Mouse (Mus musculus) cortical plate, adult 2 months (tissue): ENCODE results near the gene Cdh15. TPM values are rescaled to one million over a fixed set of nuclear protein-coding genes. Genes with fewer than 3 reads are reported as not detected.

Source experiments
- H3K27ac ChIP-seq: fragments of 200-500 bp; 2 replicates; pipeline ENCODE4 v1.5.1; 2012; ENCODE audit warnings: low read length, control low read depth, inconsistent platforms; ENCODE audit not compliant: insufficient read depth
- H3K4me1 ChIP-seq: fragments of 200-500 bp; 2 replicates; pipeline ENCODE4 v1.6.1; 2011; ENCODE audit warnings: low read length; ENCODE audit not compliant: control insufficient read depth, insufficient read depth
- H3K4me3 ChIP-seq: fragments of 200-500 bp; 2 replicates; pipeline ENCODE4 v1.5.1; 2011; ENCODE audit warnings: mild to moderate bottlenecking, low read length, control low read depth; ENCODE audit not compliant: insufficient read depth
- CTCF ChIP-seq: fragments of 200-500 bp; IDR thresholded peaks from 2 replicates; pipeline ENCODE4 v1.5.1; 2011; ENCODE audit warnings: mild to moderate bottlenecking, control low read depth, low read length; ENCODE audit not compliant: insufficient read depth; ENCODE audit errors: extremely low read depth
- POLR2A ChIP-seq: fragments of 200-500 bp; IDR thresholded peaks from 2 replicates; pipeline ENCODE4 v1.6.1; 2011; ENCODE audit warnings: mild to moderate bottlenecking, low read length, control low read depth; ENCODE audit not compliant: insufficient read depth; ENCODE audit errors: extremely low read depth
- polyA plus RNA-seq: library from polyadenylated mRNA; depleted of rRNA; stranded (reverse); fragments of >200 nt; gene quantifications from 2 replicates; pipeline ENCODE4 v1.2.3, GENCODE M21; 2012

Cdh15 gene
- polyA plus RNA-seq, 1 experiment, result 1.1 TPM

DNA sequence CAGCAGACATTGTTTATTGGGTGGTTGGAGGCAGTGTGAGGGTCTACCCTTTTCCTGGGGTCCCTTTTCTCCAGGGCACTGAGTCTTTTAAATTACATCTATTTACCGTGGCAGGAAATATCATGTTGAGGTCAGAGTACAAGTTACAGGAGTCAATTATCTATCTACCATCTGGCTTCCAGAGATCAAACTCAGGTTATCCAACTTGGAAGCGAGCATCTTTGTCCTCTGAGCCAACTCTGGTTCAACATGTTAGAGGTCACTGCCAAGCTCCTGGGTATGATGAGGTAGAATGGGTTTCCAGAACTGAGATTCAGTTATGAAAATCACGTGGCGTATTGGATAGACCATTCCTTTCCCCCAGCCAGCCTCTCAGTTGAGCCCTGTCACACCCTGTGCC, 7.4 kb downstream of the Cdh15 start:
- Histone ChIP-seq H3K27ac (no peak overlapping the region), H3K4me3 (no peak overlapping the region), H3K4me1 (no peaks in the 10 kb centered on the region)
- TF ChIP-seq CTCF (no peak), POLR2A (no peak)

DNA sequence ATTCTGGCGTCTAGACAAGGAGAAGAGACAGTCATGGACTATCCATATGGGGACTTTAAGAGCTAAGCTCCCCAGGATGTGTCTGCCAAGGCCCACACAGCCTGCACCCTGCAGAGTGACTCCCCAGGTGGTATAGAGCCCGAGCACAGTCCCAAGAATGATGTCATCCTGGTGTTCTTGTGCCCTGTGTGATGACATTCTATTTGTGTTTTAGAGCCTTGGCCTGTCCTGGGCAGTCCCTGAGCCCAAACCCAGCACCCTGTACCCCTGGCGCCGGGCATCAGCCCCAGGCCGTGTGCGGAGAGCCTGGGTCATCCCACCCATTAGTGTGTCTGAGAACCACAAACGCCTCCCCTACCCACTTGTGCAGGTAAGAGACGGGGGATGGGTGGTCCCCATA, 8.5 kb downstream of the Cdh15 start:
- H3K4me1 ChIP-seq, result no peaks in the 10 kb centered on the region
- no peak overlapping the region for H3K4me3 ChIP-seq
- TF ChIP-seq POLR2A, result no peak
- no peak for TF ChIP-seq CTCF
- no peak overlapping the region for H3K27ac ChIP-seq

- no peak overlapping the region for H3K4me3 ChIP-seq
- H3K27ac ChIP-seq, result no peak overlapping the region
- TF ChIP-seq CTCF, result no peak
- no peak for TF ChIP-seq POLR2A
These were observed 12.1 kb downstream of the Cdh15 start for GRCm38 (mm10) chr8:122859843-122860242.

GRCm38 (mm10) chr8:122864719-122865129, 17.0 kb downstream of the Cdh15 start:
- TF ChIP-seq POLR2A (no peak), CTCF (no peak)
- no peaks in the 10 kb centered on the region for H3K4me1 ChIP-seq
- H3K27ac ChIP-seq, result no peak overlapping the region
- peak overlapping the region; percentile 36 for H3K4me3 ChIP-seq

More at GRCm38 (mm10) chr8:122859843-122860242, 12.1 kb downstream of the Cdh15 start:
- H3K4me1 ChIP-seq, result no peaks in the 10 kb centered on the region

DNA sequence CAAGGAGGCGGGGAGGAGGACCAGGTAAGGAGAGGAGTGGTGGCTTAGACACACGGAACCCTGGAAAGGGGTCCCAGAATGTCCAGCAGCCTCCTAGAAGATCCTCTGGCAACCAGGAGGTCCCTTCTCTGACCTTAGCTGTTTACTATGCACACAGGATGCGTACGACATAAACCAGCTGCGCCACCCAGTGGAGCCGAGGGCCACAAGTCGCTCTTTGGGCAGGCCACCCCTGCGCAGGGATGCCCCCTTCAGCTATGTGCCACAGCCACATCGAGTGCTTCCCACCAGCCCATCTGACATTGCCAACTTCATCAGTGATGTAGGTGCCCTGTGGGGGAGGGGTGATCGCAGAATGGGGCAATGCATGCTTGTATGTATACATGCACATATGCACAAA, 17.7 kb downstream of the Cdh15 start:
- H3K4me3 ChIP-seq, result peak overlapping the region; percentile 36
- no peak overlapping the region for H3K27ac ChIP-seq
- TF ChIP-seq CTCF (0 out of 2 replicates have a peak, but pooled peaks have one; percentile 15), POLR2A (no peak)
- H3K4me1 ChIP-seq, result no peaks in the 10 kb centered on the region

DNA sequence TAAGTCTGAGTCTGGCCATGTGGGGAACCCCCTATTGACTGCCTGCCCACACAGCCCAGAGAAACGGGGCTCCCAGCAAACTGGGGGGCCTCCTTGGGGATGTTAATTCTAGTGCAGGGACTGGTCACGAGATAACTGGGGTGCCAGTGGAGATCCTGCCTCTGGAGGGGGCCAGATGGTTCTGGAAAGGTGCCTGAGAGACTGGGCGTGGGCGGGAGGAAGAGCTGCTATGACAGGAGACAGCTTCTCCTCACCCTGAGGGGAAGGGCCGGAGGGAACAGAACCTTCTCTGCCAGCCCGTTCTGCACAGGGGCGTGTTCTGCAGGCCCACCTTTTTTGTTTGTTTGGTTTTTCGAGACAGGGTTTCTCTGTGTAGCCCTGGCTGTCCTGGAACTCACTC, 18.5 kb downstream of the Cdh15 start:
- TF ChIP-seq CTCF (no peak), POLR2A (no peak)
- H3K4me3 ChIP-seq, result no peak overlapping the region
- no peaks in the 10 kb centered on the region for H3K4me1 ChIP-seq
- no peak overlapping the region for H3K27ac ChIP-seq

GRCm38 (mm10) chr8:122867982-122868381, 20.2 kb downstream of the Cdh15 start:
- Histone ChIP-seq H3K27ac (no peak overlapping the region), H3K4me1 (no peaks in the 10 kb centered on the region), H3K4me3 (no peak overlapping the region)
- TF ChIP-seq POLR2A, result no peak
- no peak for TF ChIP-seq CTCF

DNA sequence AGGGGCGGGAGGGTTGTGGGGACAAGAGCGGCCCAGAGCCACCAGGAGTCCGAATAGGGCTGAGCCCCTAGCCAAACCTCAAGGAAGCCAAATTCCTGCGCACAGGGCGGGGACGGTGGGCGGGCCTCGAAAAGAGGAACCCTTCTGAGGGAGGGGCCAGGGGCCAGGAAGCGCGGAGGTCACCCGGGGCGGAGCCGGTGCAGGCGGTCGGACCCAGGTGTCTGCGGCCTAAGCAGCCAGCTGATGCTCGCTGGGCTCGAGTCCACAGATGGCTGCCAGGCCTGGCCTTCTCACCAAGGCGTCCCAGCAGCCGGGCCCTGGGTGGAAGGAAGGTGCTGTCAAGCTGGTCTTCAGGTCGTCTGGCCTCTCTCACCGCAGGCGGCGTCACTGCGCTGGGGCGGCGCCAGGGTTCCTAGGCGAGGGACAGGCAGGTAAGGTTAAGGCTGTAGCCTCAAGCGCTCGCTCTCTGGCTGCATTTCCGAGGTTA, 22.7 kb downstream of the Cdh15 start:
- Histone ChIP-seq H3K27ac (no peak overlapping the region), H3K4me3 (no peak overlapping the region), H3K4me1 (no peaks in the 10 kb centered on the region)
- TF ChIP-seq POLR2A, result no peak
- no peak for TF ChIP-seq CTCF

DNA sequence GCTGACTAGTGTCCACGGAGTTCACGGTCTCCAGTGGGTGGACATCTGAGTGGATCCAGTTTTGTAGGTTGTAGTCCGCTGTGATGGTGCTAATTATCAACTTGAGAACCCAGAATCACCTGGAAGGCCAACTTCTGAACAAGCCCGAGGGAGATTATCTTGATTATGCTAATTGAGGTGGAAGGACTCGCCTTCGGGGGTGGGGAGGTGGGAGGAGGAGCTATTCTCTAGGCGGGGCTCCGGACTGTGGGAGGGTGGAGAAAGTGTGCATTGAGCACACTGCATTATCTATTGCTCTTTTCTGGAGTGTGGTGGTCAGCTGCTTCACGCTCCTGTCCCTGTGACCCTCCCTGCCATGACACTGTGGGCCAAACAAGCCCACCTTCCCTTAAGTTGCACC, 23.9 kb downstream of the Cdh15 start:
- Histone ChIP-seq H3K4me3 (no peak overlapping the region), H3K27ac (no peak overlapping the region), H3K4me1 (no peaks in the 10 kb centered on the region)
- TF ChIP-seq CTCF, result no peak
- TF ChIP-seq POLR2A, result no peak

GRCm38 (mm10) chr8:122873171-122873570, 25.4 kb downstream of the Cdh15 start:
- Histone ChIP-seq H3K4me1 (no peaks in the 10 kb centered on the region), H3K4me3 (no peak overlapping the region), H3K27ac (no peak overlapping the region)
- TF ChIP-seq CTCF, result no peak
- no peak for TF ChIP-seq POLR2A
